Mouse (Mus musculus): ENCODE measurements at regions not wholly inside any gene's neighbourhood (a gene's known extent, or its start where the extent isn't known, plus 50 kb on each side); places are given as distances from the start of the nearest gene placed in this dataset.

GRCm38 (mm10) chr17:7467638-7468037 lies 82.4 kb upstream of the Unc93a2 start:
- no peak for TF ChIP-seq CTCF (IDR thresholded peaks at IDR 0.05)
- ATAC-seq (no peak), DNase-seq (ENCODE audit: low read depth, low spot score) (no peak)
- POLR2A ChIA-PET, result no interaction called here
- in situ Hi-C loops (cut with MboI; ENCODE audit: low pct_unique_long_range_greater_than_20kb), result no loop called here
- CTCF ChIA-PET, result interaction anchor here (1.3 to 1.9 kb wide), 2 partner anchors 15 to 53 kb away, joined by 3 to 4 read pairs; no protein-coding TSS in a partner anchor
- no peaks in the 10 kb centered on the region for H3K27me3 ChIP-seq

GRCm38 (mm10) chr17:7464901-7465300 lies 79.6 kb upstream of the Unc93a2 start:
- DNase-seq (ENCODE audit: low read depth, low spot score), result no peak

GRCm38 (mm10) chr17:7461164-7461563 lies 75.9 kb upstream of the Unc93a2 start:
- in situ Hi-C loops (cut with MboI; ENCODE audit: low pct_unique_long_range_greater_than_20kb), result no loop called here
- no peaks in the 10 kb centered on the region for H3K27me3 ChIP-seq
- ChIA-PET POLR2A (no interaction called here), CTCF (no interaction called here)
- TF ChIP-seq CTCF (IDR thresholded peaks at IDR 0.05), result no peak
- ATAC-seq (no peak), DNase-seq (ENCODE audit: low read depth, low spot score) (no peak)

More at GRCm38 (mm10) chr17:7464901-7465300, 79.6 kb upstream of the Unc93a2 start:
- ChIA-PET POLR2A (no interaction called here), CTCF (interaction anchor here (1.7 kb wide), 1 partner anchor 55 kb away, joined by 3 read pairs; no protein-coding TSS in a partner anchor)
- no peak for TF ChIP-seq CTCF (IDR thresholded peaks at IDR 0.05)
- in situ Hi-C loops (cut with MboI; ENCODE audit: low pct_unique_long_range_greater_than_20kb), result no loop called here
- ATAC-seq, result no peak
- no peaks in the 10 kb centered on the region for H3K27me3 ChIP-seq

GRCm38 (mm10) chr17:7456939-7457338 lies 71.7 kb upstream of the Unc93a2 start:
- CTCF ChIA-PET, result interaction anchor here (1.1 kb wide), 1 partner anchor 12 kb away, joined by 3 read pairs; no protein-coding TSS in a partner anchor
- POLR2A ChIA-PET, result no interaction called here
- ATAC-seq (no peak), DNase-seq (ENCODE audit: low read depth, low spot score) (no peak)
- no peak for TF ChIP-seq CTCF (IDR thresholded peaks at IDR 0.05)
- H3K27me3 ChIP-seq, result no peaks in the 10 kb centered on the region
- in situ Hi-C loops (cut with MboI; ENCODE audit: low pct_unique_long_range_greater_than_20kb), result no loop called here

GRCm38 (mm10) chr17:7443822-7444221 lies 58.6 kb upstream of the Unc93a2 start:
- in situ Hi-C loops (cut with MboI; ENCODE audit: low pct_unique_long_range_greater_than_20kb), result no loop called here
- peak; percentile 59 for TF ChIP-seq CTCF (IDR thresholded peaks at IDR 0.05)
- DNase-seq (ENCODE audit: low read depth, low spot score) (no peak), ATAC-seq (no peak)
- no peaks in the 10 kb centered on the region for H3K27me3 ChIP-seq
- ChIA-PET CTCF (interaction anchor here (0.9 to 2.0 kb wide), 3 partner anchors 95 to 378 kb away, joined by 3 to 14 read pairs (median 9); no protein-coding TSS in a partner anchor), POLR2A (no interaction called here)

GRCm38 (mm10) chr17:7435075-7435474 lies 49.8 kb upstream of the Unc93a2 start:
- ChIA-PET CTCF (no interaction called here), POLR2A (interaction anchor here (0.6 kb wide), 2 partner anchors 164 to 311 kb away, joined by 4 read pairs; no protein-coding TSS in a partner anchor)
- in situ Hi-C loops (cut with MboI; ENCODE audit: low pct_unique_long_range_greater_than_20kb), result no loop called here
- TF ChIP-seq CTCF (IDR thresholded peaks at IDR 0.05), result no peak
- ATAC-seq, result no peak
- DNase-seq (ENCODE audit: low read depth, low spot score), result no peak
- H3K27me3 ChIP-seq, result no peaks in the 10 kb centered on the region

Measured in Patski (cell line).